Mouse (Mus musculus): ENCODE results near the gene Qpct. TPM values are rescaled to one million over a fixed set of nuclear protein-coding genes. Genes with fewer than 3 reads are reported as not detected.

The Qpct gene
- total RNA-seq, 1 experiment = 2.2 TPM

DNA sequence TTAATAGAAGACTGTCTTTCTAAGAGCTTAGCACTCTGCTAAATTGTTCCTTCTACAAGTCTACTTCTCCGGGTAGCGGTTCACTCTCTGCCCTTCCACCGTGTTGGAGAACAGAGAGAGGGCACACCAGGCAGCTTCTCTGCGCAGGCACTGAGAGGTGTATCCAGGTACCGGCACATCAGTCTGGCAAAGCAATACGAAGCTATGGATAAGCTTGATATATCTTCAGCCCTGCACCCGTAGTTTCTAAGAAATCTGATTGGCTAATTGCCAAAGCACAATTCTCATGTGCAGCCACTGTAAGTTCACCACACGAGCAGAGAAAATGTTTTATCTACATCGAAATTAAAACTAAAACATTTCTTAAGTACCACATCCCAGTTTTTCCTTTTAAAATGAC is 33.3 kb upstream of the Qpct start:
- H3K4me3 ChIP-seq (ENCODE audit: insufficient read depth in 1 of 2, low read depth in 1 of 2, low read length in 2 of 2, poor library complexity in 1 of 2, severe bottlenecking in 1 of 2) = no peak overlapping the region
- no peaks in the 10 kb centered on the region for H3K36me3 ChIP-seq (ENCODE audit: control insufficient read depth, insufficient read depth, low read length, poor library complexity, severe bottlenecking)
- no peaks in the 10 kb centered on the region for H3K9me3 ChIP-seq (ENCODE audit: control insufficient read depth, insufficient read depth, low read depth, low read length)
- no peak overlapping the region for H3K27ac ChIP-seq (ENCODE audit: insufficient read depth, low read depth, low read length, poor library complexity, severe bottlenecking)
- DNase-seq (ENCODE audit: low read depth, low spot score) = no peak
- in situ Hi-C loops (cut with MboI; ENCODE audit: low sequenced_read_pairs in 2 of 2, unreplicated experiment in 2 of 2) = no loop called here
- no peaks in the 10 kb centered on the region for H3K4me1 ChIP-seq (ENCODE audit: control insufficient read depth in 2 of 2, insufficient read depth in 2 of 2, low read length in 2 of 2, poor library complexity in 1 of 2)
- TF ChIP-seq CHD2 (IDR thresholded peaks at IDR 0.05; ENCODE audit: low read depth, low read length) = no peak
- no peak for TF ChIP-seq HCFC1 (IDR thresholded peaks at IDR 0.05; ENCODE audit: borderline replicate concordance, insufficient read depth, low read length)
- TF ChIP-seq ZNF384 (IDR thresholded peaks at IDR 0.05; ENCODE audit: low read depth, low read length) = no peak
- TF ChIP-seq MAFK (IDR thresholded peaks at IDR 0.05; ENCODE audit: insufficient read depth, low read depth, low read length) = no peak
- TF ChIP-seq ZC3H11A (IDR thresholded peaks at IDR 0.05; ENCODE audit: borderline replicate concordance, low read depth, low read length) = no peak
- H3K9ac ChIP-seq (ENCODE audit: insufficient read depth, low read depth, low read length, poor library complexity, severe bottlenecking) = no peak overlapping the region

DNA sequence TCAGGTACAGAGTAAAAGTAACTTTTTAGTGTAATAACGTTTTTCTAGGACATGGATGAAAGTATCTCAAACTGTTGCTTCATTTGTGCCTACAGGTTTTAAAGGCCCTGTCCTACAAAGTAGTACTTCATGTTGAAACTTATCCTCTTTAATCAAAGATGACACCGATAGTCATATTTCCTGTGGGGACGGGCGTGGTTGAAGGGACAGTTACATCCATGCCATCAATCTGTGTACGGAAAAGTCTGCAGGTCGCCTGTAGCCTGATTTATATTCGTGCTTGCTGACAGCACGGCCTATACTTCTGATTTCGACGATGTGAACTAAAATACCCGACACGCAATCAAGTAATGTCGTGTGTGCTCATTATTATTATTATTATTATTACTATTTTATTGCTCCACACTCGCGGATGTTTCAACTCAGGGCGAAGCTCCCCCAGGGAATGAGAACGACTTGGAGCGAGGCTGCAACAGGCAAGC is 31.9 kb upstream of the Qpct start:
- Histone ChIP-seq H3K27ac (ENCODE audit: insufficient read depth, low read depth, low read length, poor library complexity, severe bottlenecking) (no peak overlapping the region), H3K4me1 (ENCODE audit: control insufficient read depth in 2 of 2, insufficient read depth in 2 of 2, low read length in 2 of 2, poor library complexity in 1 of 2) (no peaks in the 10 kb centered on the region), H3K4me3 (ENCODE audit: insufficient read depth in 1 of 2, low read depth in 1 of 2, low read length in 2 of 2, poor library complexity in 1 of 2, severe bottlenecking in 1 of 2) (peak overlapping the region; percentile 92 to 96), H3K36me3 (ENCODE audit: control insufficient read depth, insufficient read depth, low read length, poor library complexity, severe bottlenecking) (no peaks in the 10 kb centered on the region), H3K9me3 (ENCODE audit: control insufficient read depth, insufficient read depth, low read depth, low read length) (no peaks in the 10 kb centered on the region), H3K9ac (ENCODE audit: insufficient read depth, low read depth, low read length, poor library complexity, severe bottlenecking) (peak overlapping the region; percentile 95)
- DNase-seq (ENCODE audit: low read depth, low spot score) = no peak
- TF ChIP-seq ZC3H11A (IDR thresholded peaks at IDR 0.05; ENCODE audit: borderline replicate concordance, low read depth, low read length) = no peak
- no peak for TF ChIP-seq ZNF384 (IDR thresholded peaks at IDR 0.05; ENCODE audit: low read depth, low read length)
- TF ChIP-seq MAFK (IDR thresholded peaks at IDR 0.05; ENCODE audit: insufficient read depth, low read depth, low read length) = no peak
- TF ChIP-seq CHD2 (IDR thresholded peaks at IDR 0.05; ENCODE audit: low read depth, low read length) = no peak
- no peak for TF ChIP-seq HCFC1 (IDR thresholded peaks at IDR 0.05; ENCODE audit: borderline replicate concordance, insufficient read depth, low read length)
- in situ Hi-C loops (cut with MboI; ENCODE audit: low sequenced_read_pairs in 2 of 2, unreplicated experiment in 2 of 2) = no loop called here

GRCm38 (mm10) chr17:79020208-79020983 is 31.3 kb upstream of the Qpct start, which contains the start of gene Prkd3:
Gene Prkd3, minus strand, starts transcription at chr17:79020816.
- Histone ChIP-seq H3K27ac (ENCODE audit: insufficient read depth, low read depth, low read length, poor library complexity, severe bottlenecking) (no peak within 1 kb of the TSS), H3K9me3 (ENCODE audit: control insufficient read depth, insufficient read depth, low read depth, low read length) (no peaks in the 10 kb centered on the region), H3K9ac (ENCODE audit: insufficient read depth, low read depth, low read length, poor library complexity, severe bottlenecking) (peak within 1 kb of the TSS; percentile 95), H3K36me3 (ENCODE audit: control insufficient read depth, insufficient read depth, low read length, poor library complexity, severe bottlenecking) (no peaks in the 10 kb centered on the region), H3K4me3 (ENCODE audit: insufficient read depth in 1 of 2, low read depth in 1 of 2, low read length in 2 of 2, poor library complexity in 1 of 2, severe bottlenecking in 1 of 2) (peak within 1 kb of the TSS; percentile 92 to 96), H3K4me1 (ENCODE audit: control insufficient read depth in 2 of 2, insufficient read depth in 2 of 2, low read length in 2 of 2, poor library complexity in 1 of 2) (no peaks in the 10 kb centered on the region)
- in situ Hi-C loops (cut with MboI; ENCODE audit: low sequenced_read_pairs in 2 of 2, unreplicated experiment in 2 of 2) = no loop called here
- no peak for TF ChIP-seq MAFK (IDR thresholded peaks at IDR 0.05; ENCODE audit: insufficient read depth, low read depth, low read length)
- no peak for TF ChIP-seq ZC3H11A (IDR thresholded peaks at IDR 0.05; ENCODE audit: borderline replicate concordance, low read depth, low read length)
- TF ChIP-seq CHD2 (IDR thresholded peaks at IDR 0.05; ENCODE audit: low read depth, low read length) = no peak
- no peak for TF ChIP-seq ZNF384 (IDR thresholded peaks at IDR 0.05; ENCODE audit: low read depth, low read length)
- TF ChIP-seq HCFC1 (IDR thresholded peaks at IDR 0.05; ENCODE audit: borderline replicate concordance, insufficient read depth, low read length) = peak; percentile 80
- peak; percentile 45 for DNase-seq (ENCODE audit: low read depth, low spot score)

DNA sequence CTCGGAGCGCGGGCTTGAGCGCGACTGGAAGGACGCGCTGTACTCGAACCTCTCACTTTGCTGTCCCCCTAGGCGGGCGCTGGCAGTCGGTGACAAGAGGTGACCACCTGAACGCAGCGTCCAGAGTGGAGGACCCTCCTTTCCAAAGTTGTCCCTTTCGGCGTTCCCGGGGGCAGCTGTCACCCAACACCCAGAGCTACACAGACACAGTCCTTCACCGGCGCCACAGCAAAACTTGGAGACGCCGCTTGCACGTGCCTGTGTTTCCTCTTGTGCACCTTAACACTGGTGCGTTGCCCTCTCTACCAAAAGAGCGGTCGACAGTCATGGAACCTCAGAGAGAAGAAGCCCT is 30.7 kb upstream of the Qpct start:
- Histone ChIP-seq H3K27ac (ENCODE audit: insufficient read depth, low read depth, low read length, poor library complexity, severe bottlenecking) (no peak overlapping the region), H3K9ac (ENCODE audit: insufficient read depth, low read depth, low read length, poor library complexity, severe bottlenecking) (peak overlapping the region; percentile 64), H3K9me3 (ENCODE audit: control insufficient read depth, insufficient read depth, low read depth, low read length) (no peaks in the 10 kb centered on the region), H3K36me3 (ENCODE audit: control insufficient read depth, insufficient read depth, low read length, poor library complexity, severe bottlenecking) (no peaks in the 10 kb centered on the region), H3K4me1 (ENCODE audit: control insufficient read depth in 2 of 2, insufficient read depth in 2 of 2, low read length in 2 of 2, poor library complexity in 1 of 2) (no peaks in the 10 kb centered on the region), H3K4me3 (ENCODE audit: insufficient read depth in 1 of 2, low read depth in 1 of 2, low read length in 2 of 2, poor library complexity in 1 of 2, severe bottlenecking in 1 of 2) (peak overlapping the region; percentile 92 to 96)
- in situ Hi-C loops (cut with MboI; ENCODE audit: low sequenced_read_pairs in 2 of 2, unreplicated experiment in 2 of 2) = no loop called here
- TF ChIP-seq CHD2 (IDR thresholded peaks at IDR 0.05; ENCODE audit: low read depth, low read length) (no peak), ZNF384 (IDR thresholded peaks at IDR 0.05; ENCODE audit: low read depth, low read length) (no peak), ZC3H11A (IDR thresholded peaks at IDR 0.05; ENCODE audit: borderline replicate concordance, low read depth, low read length) (no peak), HCFC1 (IDR thresholded peaks at IDR 0.05; ENCODE audit: borderline replicate concordance, insufficient read depth, low read length) (no peak), MAFK (IDR thresholded peaks at IDR 0.05; ENCODE audit: insufficient read depth, low read depth, low read length) (no peak)
- peak; percentile 25 for DNase-seq (ENCODE audit: low read depth, low spot score)
